Mouse (Mus musculus) ES-E14 (cell line): Measurements from ENCODE around the gene Cachd1.

Source experiments
- CHD2 ChIP-seq: IDR thresholded peaks from 2 replicates; pipeline ENCODE4 v1.6.1; 2014; ENCODE audit warnings: mild to moderate bottlenecking, low read depth, low read length, inconsistent platforms
- HCFC1 ChIP-seq: IDR thresholded peaks from 2 replicates; pipeline ENCODE4 v1.6.1; 2012; ENCODE audit warnings: low read length, inconsistent platforms, borderline replicate concordance; ENCODE audit not compliant: insufficient read depth
- MAFK ChIP-seq: IDR thresholded peaks from 2 replicates; pipeline ENCODE4 v1.6.1; 2014; ENCODE audit warnings: mild to moderate bottlenecking, low read depth, low read length, inconsistent platforms; ENCODE audit not compliant: insufficient read depth
- ZC3H11A ChIP-seq: IDR thresholded peaks from 2 replicates; pipeline ENCODE4 v1.6.1; 2012; ENCODE audit warnings: low read depth, mild to moderate bottlenecking, inconsistent platforms, low read length, borderline replicate concordance
- ZNF384 ChIP-seq: IDR thresholded peaks from 2 replicates; pipeline ENCODE4 v1.6.1; 2012; ENCODE audit warnings: low read depth, low read length, inconsistent platforms

DNA sequence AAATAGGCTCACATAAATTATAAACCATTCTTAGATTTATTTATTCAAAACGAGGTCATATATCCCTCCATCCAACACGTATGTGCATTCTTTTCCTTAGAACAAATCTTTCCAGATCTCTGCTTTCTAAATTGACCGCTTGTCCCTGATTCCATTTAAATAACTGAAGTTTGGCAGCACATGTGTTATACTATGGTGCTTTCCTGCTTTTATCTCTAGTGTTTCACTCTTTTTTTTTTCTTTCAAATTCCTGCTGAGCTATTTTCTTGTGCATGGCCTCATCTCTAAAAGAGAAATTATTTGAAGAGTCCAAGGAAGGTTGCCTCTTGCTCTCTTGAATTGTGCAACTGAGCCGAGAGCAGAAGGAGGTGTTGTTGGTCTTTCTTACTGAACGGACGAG is 147.1 kb downstream of the Cachd1 start:
- TF ChIP-seq ZC3H11A (no peak), CHD2 (no peak), MAFK (no peak), ZNF384 (no peak), HCFC1 (no peak)
